Mouse (Mus musculus) layer of hippocampus, adult 2 months (tissue): ENCODE data around the gene Smchd1. TPM values are rescaled to one million over a fixed set of nuclear protein-coding genes. Genes with fewer than 3 reads are reported as not detected.
A peak's percentile ranks its signal among the peaks of the same experiment; 100 is the strongest.

Experiments
- DNase-seq, 2 experiments: peaks; one replicate each; pipeline ENCODE4 v3.0.0; 2022; ENCODE audit warnings: low spot score in 2 of 2
- H3K27ac ChIP-seq: fragments of 200-600 bp; 2 replicates; pipeline ENCODE4 v1.8.1; 2022
- H3K4me3 ChIP-seq: fragments of 200-600 bp; 2 replicates; pipeline ENCODE4 v1.8.1; 2022; ENCODE audit warnings: mild to moderate bottlenecking
- CTCF ChIP-seq: fragments of 200-600 bp; conservative IDR thresholded peaks from 2 replicates; pipeline ENCODE4 v1.8.1; 2022; ENCODE audit warnings: antibody characterized with exemption, mild to moderate bottlenecking, moderate library complexity
- total RNA-seq, 2 experiments: library from RNA; stranded (reverse); gene quantifications; 2 replicates each; pipeline ENCODE4 v1.2.3; 2021

Gene Smchd1
- total RNA-seq, 2 experiments from 2014 or later = 34.6 to 40.0 TPM

- TF ChIP-seq CTCF = peak; percentile 68
- DNase-seq = peak in 1 of 2 experiments; percentile 33
- H3K27ac ChIP-seq = no peak within 1 kb of the TSS
- peak within 1 kb of the TSS; percentile 58 for H3K4me3 ChIP-seq
Observed at GRCm38 (mm10) chr17:71311340-71312171, 163.6 kb downstream of the Smchd1 start, which contains the start of gene Emilin2. Gene Emilin2, minus strand, starts transcription at chr17:71311978.

- no peak for DNase-seq
- no peak overlapping the region for H3K27ac ChIP-seq
- no peak for TF ChIP-seq CTCF
- peak overlapping the region; percentile 58 for H3K4me3 ChIP-seq
Observed at GRCm38 (mm10) chr17:71310486-71311339, 164.4 kb downstream of the Smchd1 start.

GRCm38 (mm10) chr17:71309711-71310485, 165.2 kb downstream of the Smchd1 start:
- DNase-seq = no peak
- no peak for TF ChIP-seq CTCF
- H3K4me3 ChIP-seq = peak overlapping the region; percentile 58
- H3K27ac ChIP-seq = no peak overlapping the region

GRCm38 (mm10) chr17:71309141-71309540, 166.0 kb downstream of the Smchd1 start:
- Histone ChIP-seq H3K27ac (no peak overlapping the region), H3K4me3 (no peak overlapping the region)
- DNase-seq = peak in 1 of 2 experiments; percentile 7
- TF ChIP-seq CTCF = no peak

GRCm38 (mm10) chr17:71308296-71308695, 166.8 kb downstream of the Smchd1 start:
- DNase-seq = no peak
- Histone ChIP-seq H3K4me3 (no peak overlapping the region), H3K27ac (no peak overlapping the region)
- TF ChIP-seq CTCF = no peak

- Histone ChIP-seq H3K4me3 (no peak overlapping the region), H3K27ac (no peak overlapping the region)
- no peak for TF ChIP-seq CTCF
- no peak for DNase-seq
Observed at GRCm38 (mm10) chr17:71307251-71307790, 167.8 kb downstream of the Smchd1 start.

GRCm38 (mm10) chr17:71306716-71307115, 168.4 kb downstream of the Smchd1 start:
- Histone ChIP-seq H3K4me3 (no peak overlapping the region), H3K27ac (no peak overlapping the region)
- no peak for DNase-seq
- TF ChIP-seq CTCF = no peak

GRCm38 (mm10) chr17:71306091-71306490, 169.1 kb downstream of the Smchd1 start:
- DNase-seq = no peak
- TF ChIP-seq CTCF = no peak
- Histone ChIP-seq H3K4me3 (no peak overlapping the region), H3K27ac (no peak overlapping the region)

- DNase-seq = no peak
Observed at GRCm38 (mm10) chr17:71303444-71303843, 171.7 kb downstream of the Smchd1 start.

GRCm38 (mm10) chr17:71301413-71301812, 173.7 kb downstream of the Smchd1 start:
- Histone ChIP-seq H3K4me3 (no peak overlapping the region), H3K27ac (no peak overlapping the region)
- DNase-seq = no peak
- TF ChIP-seq CTCF = no peak

More at GRCm38 (mm10) chr17:71303444-71303843, 171.7 kb downstream of the Smchd1 start:
- no peak overlapping the region for H3K4me3 ChIP-seq
- no peak for TF ChIP-seq CTCF
- H3K27ac ChIP-seq = no peak overlapping the region

- no peak for DNase-seq
- no peak for TF ChIP-seq CTCF
- Histone ChIP-seq H3K4me3 (no peak overlapping the region), H3K27ac (no peak overlapping the region)
Observed at GRCm38 (mm10) chr17:71300338-71300737, 174.8 kb downstream of the Smchd1 start.

GRCm38 (mm10) chr17:71299879-71300278, 175.3 kb downstream of the Smchd1 start:
- no peak overlapping the region for H3K4me3 ChIP-seq
- H3K27ac ChIP-seq = no peak overlapping the region

GRCm38 (mm10) chr17:71294570-71294969, 180.6 kb downstream of the Smchd1 start:
- TF ChIP-seq CTCF = no peak
- Histone ChIP-seq H3K4me3 (no peak overlapping the region), H3K27ac (no peak overlapping the region)
- DNase-seq = no peak

More at GRCm38 (mm10) chr17:71299879-71300278, 175.3 kb downstream of the Smchd1 start:
- no peak for TF ChIP-seq CTCF
- no peak for DNase-seq

Other genes with a start within 250 kb of the Smchd1 start
- 1 to 10 TPM; 1.9 to 2.3 TPM for gene Emilin2, start 163.4 kb downstream of the Smchd1 start, total RNA-seq
- gene Gm4707, start 15.4 kb downstream of the Smchd1 start, total RNA-seq = 1 to 10 TPM; 1.3 to 2.6 TPM
- under 1 TPM; 0.49 to 0.90 TPM for gene Ndc80, start 51.5 kb upstream of the Smchd1 start, total RNA-seq
- 1 to 10 TPM in 1 of 2 experiments, under 1 TPM in 1; 1.00 to 1.2 TPM for gene Spdya, start 76.7 kb upstream of the Smchd1 start, total RNA-seq
- 10 to 100 TPM; 28.2 TPM for gene Wdr43, start 140.6 kb upstream of the Smchd1 start, total RNA-seq
- gene Togaram2, start 197.9 kb upstream of the Smchd1 start, total RNA-seq = 1 to 10 TPM; 1.2 to 1.3 TPM